Mouse (Mus musculus): ENCODE results near the gene Jmjd8. TPM values are rescaled to one million over a fixed set of nuclear protein-coding genes. Genes with fewer than 3 reads are reported as not detected.

Gene Jmjd8
- polyA plus RNA-seq, 1 experiment from 2014 or later, result 18.3 TPM

Other genes with a start within 250 kb of the Jmjd8 start
- 15.5 TPM for gene Lmf1, start 249.8 kb upstream of the Jmjd8 start, polyA plus RNA-seq (2017; shearing (Covaris generic))
- not detected for gene Gng13, start 111.7 kb upstream of the Jmjd8 start, polyA plus RNA-seq (2017; shearing (Covaris generic))
- 4.7 TPM for gene Chtf18, start 101.4 kb upstream of the Jmjd8 start, polyA plus RNA-seq (2017; shearing (Covaris generic))
- 4.0 TPM for gene Rpusd1, start 101.2 kb upstream of the Jmjd8 start, polyA plus RNA-seq (2017; shearing (Covaris generic))
- gene Mslnl, start 92.8 kb upstream of the Jmjd8 start, polyA plus RNA-seq (2017; shearing (Covaris generic)), result not detected
- gene Msln, start 74.5 kb upstream of the Jmjd8 start, polyA plus RNA-seq (2017; shearing (Covaris generic)), result not detected
- 15.6 TPM for gene Narfl, start 55.1 kb upstream of the Jmjd8 start, polyA plus RNA-seq (2017; shearing (Covaris generic))
- gene Haghl, start 43.2 kb upstream of the Jmjd8 start, polyA plus RNA-seq (2017; shearing (Covaris generic)), result 23.1 TPM
- 0.29 TPM for gene Ccdc78, start 42.3 kb upstream of the Jmjd8 start, polyA plus RNA-seq (2017; shearing (Covaris generic))
- 125 TPM for gene Fam173a, start 36.0 kb upstream of the Jmjd8 start, polyA plus RNA-seq (2017; shearing (Covaris generic))
- gene AC134908.4, start 33.2 kb upstream of the Jmjd8 start, polyA plus RNA-seq (2017; shearing (Covaris generic)), result not detected
- 28.1 TPM for gene Metrn, start 31.7 kb upstream of the Jmjd8 start, polyA plus RNA-seq (2017; shearing (Covaris generic))
- not detected for gene Fbxl16, start 19.8 kb upstream of the Jmjd8 start, polyA plus RNA-seq (2017; shearing (Covaris generic))
- gene Wdr24, start 5.2 kb upstream of the Jmjd8 start, polyA plus RNA-seq (2017; shearing (Covaris generic)), result 19.3 TPM
- gene Stub1, start 4.5 kb downstream of the Jmjd8 start, polyA plus RNA-seq (2017; shearing (Covaris generic)), result 126 TPM
- not detected for gene Rhbdl1, start 8.4 kb downstream of the Jmjd8 start, polyA plus RNA-seq (2017; shearing (Covaris generic))
- gene Gm20683, start 12.9 kb downstream of the Jmjd8 start, polyA plus RNA-seq (2017; shearing (Covaris generic)), result 1.9 TPM
- gene Rhot2, start 16.0 kb downstream of the Jmjd8 start, polyA plus RNA-seq (2017; shearing (Covaris generic)), result 27.1 TPM
- gene Wdr90, start 32.6 kb downstream of the Jmjd8 start, polyA plus RNA-seq (2017; shearing (Covaris generic)), result 20.9 TPM
- gene Mcrip2, start 39.9 kb downstream of the Jmjd8 start, polyA plus RNA-seq (2017; shearing (Covaris generic)), result 18.5 TPM
- 41.5 TPM for gene Mettl26, start 46.2 kb downstream of the Jmjd8 start, polyA plus RNA-seq (2017; shearing (Covaris generic))
- 0.21 TPM for gene Wfikkn1, start 52.0 kb downstream of the Jmjd8 start, polyA plus RNA-seq (2017; shearing (Covaris generic))
- 17.2 TPM for gene Rab40c, start 90.9 kb downstream of the Jmjd8 start, polyA plus RNA-seq (2017; shearing (Covaris generic))
- gene Pigq, start 116.1 kb downstream of the Jmjd8 start, polyA plus RNA-seq (2017; shearing (Covaris generic)), result 39.1 TPM
- not detected for gene Nhlrc4, start 116.1 kb downstream of the Jmjd8 start, polyA plus RNA-seq (2017; shearing (Covaris generic))
- gene A930017K11Rik, start 123.7 kb downstream of the Jmjd8 start, polyA plus RNA-seq (2017; shearing (Covaris generic)), result not detected
- gene Capn15, start 156.9 kb downstream of the Jmjd8 start, polyA plus RNA-seq (2017; shearing (Covaris generic)), result 21.9 TPM
- gene Rab11fip3, start 240.7 kb downstream of the Jmjd8 start, polyA plus RNA-seq (2017; shearing (Covaris generic)), result 20.2 TPM